Mouse (Mus musculus): ENCODE measurements around the gene Nrd1. TPM values are rescaled to one million over a fixed set of nuclear protein-coding genes. Genes with fewer than 3 reads are reported as not detected.

The Nrd1 gene
- total and polyA plus RNA-seq, 3 experiments: 24.2 to 883 (median 72.7) TPM

DNA sequence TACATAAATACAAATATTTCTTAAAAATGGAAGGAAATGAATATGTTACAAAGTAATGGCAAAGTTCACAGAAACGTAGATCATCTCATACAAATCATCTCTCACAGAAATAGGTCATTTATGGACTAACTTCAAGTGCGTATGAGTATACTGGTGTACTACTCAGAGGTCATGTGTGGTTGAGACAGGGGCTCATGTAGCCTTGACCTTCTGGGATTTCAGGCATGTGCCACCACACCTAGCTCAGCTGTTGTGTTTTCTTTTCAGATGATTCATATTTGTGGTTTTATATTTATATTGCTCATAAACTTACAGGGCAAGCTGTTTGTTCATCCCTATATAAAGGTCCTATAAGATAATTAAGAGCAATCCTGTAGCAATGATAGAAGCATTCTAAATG, 29.8 kb downstream of the Nrd1 start:
- Histone ChIP-seq H3K36me3 (ENCODE audit: control insufficient read depth in 1 of 2, insufficient read depth in 2 of 2, low read length in 2 of 2) (peaks cover 0 to 21% of the 10 kb centered on the region in 2 experiments; a peak in 2 of 4 replicates), H3K9ac (ENCODE audit: control insufficient read depth, low read depth, low read length, poor library complexity, severe bottlenecking) (no peak overlapping the region), H3K4me1 (ENCODE audit: control insufficient read depth in 1 of 2, insufficient read depth in 2 of 2, low read length in 2 of 2) (no peaks in the 10 kb centered on the region), H3K27me3 (ENCODE audit: control insufficient read depth in 1 of 2, insufficient read depth in 2 of 2, low read length in 2 of 2) (no peaks in the 10 kb centered on the region), H3K79me2 (ENCODE audit: control insufficient read depth, insufficient read depth, low read length, poor library complexity) (no peaks in the 10 kb centered on the region), H3K9me3 (replicated peaks; ENCODE audit: insufficient read depth, low read length) (no peaks in the 10 kb centered on the region), H3K4me3 (ENCODE audit: control insufficient read depth in 1 of 2, insufficient read depth in 1 of 2, low read depth in 2 of 2, low read length in 2 of 2) (no peak overlapping the region), H3K27ac (ENCODE audit: control insufficient read depth, low read depth, low read length) (no peak overlapping the region)
- TF ChIP-seq POLR2AphosphoS5 (IDR thresholded peaks at IDR 0.05; ENCODE audit: borderline replicate concordance, low read depth, low read length) (no peak), MAX (IDR thresholded peaks at IDR 0.05; ENCODE audit: low read length) (no peak), GATA1 (IDR thresholded peaks at IDR 0.05; ENCODE audit: low read depth, low read length) (no peak), RAD21 (IDR thresholded peaks at IDR 0.05; ENCODE audit: low read depth, low read length) (no peak), E2F4 (IDR thresholded peaks at IDR 0.05; ENCODE audit: borderline replicate concordance, low read depth, low read length) (no peak), TCF12 (IDR thresholded peaks at IDR 0.05; ENCODE audit: low read depth, low read length) (no peak), ETS1 (IDR thresholded peaks at IDR 0.05; ENCODE audit: low read depth, low read length) (no peak), NELFE (IDR thresholded peaks at IDR 0.05; ENCODE audit: low read depth, low read length) (no peak), ZMIZ1 (IDR thresholded peaks at IDR 0.05; ENCODE audit: low read depth, low read length) (no peak)
- no peak for DNase-seq (ENCODE audit: low read depth, low spot score)

DNA sequence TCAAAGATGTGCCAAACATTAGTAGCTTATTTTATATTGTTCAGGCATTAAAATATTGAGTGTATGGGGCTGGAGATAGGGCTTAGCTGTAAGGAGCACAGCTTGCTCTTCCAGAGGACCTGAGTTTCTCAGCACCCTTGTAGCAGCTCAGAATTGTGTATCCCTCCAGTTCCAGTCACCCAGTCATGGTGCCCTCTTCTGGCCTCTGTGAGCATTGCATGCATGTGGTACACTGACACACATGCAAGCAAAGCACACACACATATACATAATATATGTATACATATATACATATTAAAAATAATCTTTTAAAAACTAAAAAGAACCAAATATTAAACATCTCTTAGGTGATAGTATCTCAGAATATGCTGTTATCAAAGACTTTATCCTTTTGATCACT, 35.9 kb downstream of the Nrd1 start:
- no peaks in the 10 kb centered on the region for H3K9me3 ChIP-seq (replicated peaks; ENCODE audit: insufficient read depth, low read length)
- no peaks in the 10 kb centered on the region for H3K4me1 ChIP-seq (ENCODE audit: control insufficient read depth in 1 of 2, insufficient read depth in 2 of 2, low read length in 2 of 2)
- DNase-seq (ENCODE audit: low read depth, low spot score): peak; percentile 81
- H3K27me3 ChIP-seq (ENCODE audit: control insufficient read depth in 1 of 2, insufficient read depth in 2 of 2, low read length in 2 of 2): no peaks in the 10 kb centered on the region
- H3K27ac ChIP-seq (ENCODE audit: control insufficient read depth, low read depth, low read length): no peak overlapping the region
- H3K9ac ChIP-seq (ENCODE audit: control insufficient read depth, low read depth, low read length, poor library complexity, severe bottlenecking): no peak overlapping the region
- no peak overlapping the region for H3K4me3 ChIP-seq (ENCODE audit: control insufficient read depth in 1 of 2, insufficient read depth in 1 of 2, low read depth in 2 of 2, low read length in 2 of 2)
- peaks cover 0 to 14% of the 10 kb centered on the region in 2 experiments; a peak in 2 of 4 replicates for H3K36me3 ChIP-seq (ENCODE audit: control insufficient read depth in 1 of 2, insufficient read depth in 2 of 2, low read length in 2 of 2)
- no peaks in the 10 kb centered on the region for H3K79me2 ChIP-seq (ENCODE audit: control insufficient read depth, insufficient read depth, low read length, poor library complexity)
- peak; percentile 70 for TF ChIP-seq SMC3 (IDR thresholded peaks at IDR 0.05; ENCODE audit: low read depth, low read length)
- no peak; the same call in 1 of the 2 replicates for TF ChIP-seq SIN3A (IDR thresholded peaks at IDR 0.05; ENCODE audit: low read length)
- TF ChIP-seq CTCF (IDR thresholded peaks at IDR 0.05 in 2 of 3, conservative IDR thresholded peaks at IDR 0.05 in 1 of 3; ENCODE audit: control insufficient read depth in 1 of 3, insufficient read depth in 1 of 3, low read depth in 2 of 3, low read length in 3 of 3, poor library complexity in 1 of 3, severe bottlenecking in 1 of 3): peak; percentile 72 to 83 (median 74)
- TF ChIP-seq TAL1 (IDR thresholded peaks at IDR 0.05; ENCODE audit: low read length): no peak
- no peak for TF ChIP-seq EP300 (IDR thresholded peaks at IDR 0.05; ENCODE audit: low read depth in 1 of 2, low read length in 2 of 2)
- TF ChIP-seq E2F4 (IDR thresholded peaks at IDR 0.05; ENCODE audit: borderline replicate concordance, low read depth, low read length): no peak
- no peak for TF ChIP-seq USF2 (IDR thresholded peaks at IDR 0.05; ENCODE audit: borderline replicate concordance in 1 of 2, insufficient read depth in 1 of 2, low read depth in 1 of 2, low read length in 2 of 2)
- TF ChIP-seq RAD21 (IDR thresholded peaks at IDR 0.05; ENCODE audit: low read depth, low read length): peak; percentile 36
- no peak for TF ChIP-seq ZC3H11A (IDR thresholded peaks at IDR 0.05; ENCODE audit: low read depth, low read length)
- TF ChIP-seq CHD2 (IDR thresholded peaks at IDR 0.05; ENCODE audit: low read length): no peak
- TF ChIP-seq MXI1 (IDR thresholded peaks at IDR 0.05; ENCODE audit: low read depth, low read length): no peak
- TF ChIP-seq MAFK (IDR thresholded peaks at IDR 0.05; ENCODE audit: borderline replicate concordance, low read depth, low read length): no peak
- peak; percentile 63; the same call in 1 of the 2 replicates for TF ChIP-seq MYC (IDR thresholded peaks at IDR 0.05; ENCODE audit: low read depth, low read length)

Data from MEL (cell line).